Mouse (Mus musculus) ES-E14 (cell line): Measurements from ENCODE around the gene Gm5426.

Experiments used
- CHD2 ChIP-seq: IDR thresholded peaks from 2 replicates; pipeline ENCODE4 v1.6.1; 2014; ENCODE audit warnings: mild to moderate bottlenecking, low read depth, low read length, inconsistent platforms
- MAFK ChIP-seq: IDR thresholded peaks from 2 replicates; pipeline ENCODE4 v1.6.1; 2014; ENCODE audit warnings: mild to moderate bottlenecking, low read depth, low read length, inconsistent platforms; ENCODE audit not compliant: insufficient read depth
- ZC3H11A ChIP-seq: IDR thresholded peaks from 2 replicates; pipeline ENCODE4 v1.6.1; 2012; ENCODE audit warnings: low read depth, mild to moderate bottlenecking, inconsistent platforms, low read length, borderline replicate concordance
- ZNF384 ChIP-seq: IDR thresholded peaks from 2 replicates; pipeline ENCODE4 v1.6.1; 2012; ENCODE audit warnings: low read depth, low read length, inconsistent platforms

DNA sequence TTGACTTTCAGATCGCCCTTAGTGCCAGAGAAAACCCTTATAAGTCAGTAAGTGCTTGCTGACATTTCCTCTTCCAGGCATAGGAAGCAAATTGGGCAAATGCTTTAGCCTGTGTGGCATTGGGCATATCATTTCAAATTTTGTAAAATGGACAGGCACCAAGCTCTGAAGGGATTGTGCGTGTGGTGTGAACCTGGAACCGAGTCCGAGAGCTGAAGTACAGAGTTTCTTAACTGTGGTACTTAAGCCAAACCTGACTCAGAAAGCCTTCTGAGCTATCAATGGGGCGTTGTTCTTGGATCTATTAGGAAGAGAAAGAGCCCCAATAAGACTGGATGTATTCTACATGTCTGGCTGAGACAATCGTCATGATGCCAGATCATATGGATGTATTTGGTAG, 40.5 kb downstream of the Gm5426 start:
- TF ChIP-seq CHD2 (no peak), ZC3H11A (no peak), ZNF384 (no peak), MAFK (no peak)
